In the genomic region with DNA sequence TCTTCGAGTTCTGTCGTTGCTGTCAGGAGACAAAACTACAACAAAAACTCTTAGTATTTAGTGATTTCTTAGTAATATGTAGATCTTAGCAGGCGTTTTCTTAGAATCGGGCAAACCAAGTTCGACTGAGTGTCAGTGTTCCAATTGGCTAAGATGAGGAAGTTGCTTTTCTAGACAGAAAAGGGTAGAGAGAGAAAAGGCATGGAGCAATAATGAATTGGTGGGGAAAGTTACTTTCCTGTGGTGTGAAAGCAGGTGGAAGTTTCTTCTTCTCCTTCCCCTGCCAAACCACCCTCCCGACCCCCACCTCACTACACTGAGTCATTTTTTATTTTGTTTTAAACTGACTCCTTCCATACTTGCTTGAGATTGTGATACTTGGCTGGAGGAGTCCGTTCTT, we compare ENCODE assay signal across 15 mouse cellular contexts.
"Had no signal": no experiment of that assay in that cellular context is flagged by ENCODE, and none has a peak within 500 bp of the region (broad histone marks: within the 10 kb centered on the region; RNA-seq: fewer than 3 reads in every experiment).

No protein-coding gene starts in this region.

- H3K27ac ChIP-seq: layer of hippocampus, adult 2 months; left cerebral cortex, adult 2 months; liver, embryonic 13.5 days; midbrain, embryonic 12.5 days; midbrain, embryonic 15.5 days; neural tube, embryonic 12.5 days; neural tube, embryonic 15.5 days had no signal

- DNase-seq: kidney, adult 18-20 months; kidney, postnatal 14 days; layer of hippocampus, adult 9-11 months; liver, embryonic 13.5 days; lung, adult 2 months; right cerebral cortex, adult 18-20 months; right cerebral cortex, postnatal 14 days; right cerebral cortex, postnatal 4 days; thymus, postnatal 25 days had no signal

- H3K4me2 ChIP-seq: liver, embryonic 13.5 days; midbrain, embryonic 12.5 days; midbrain, embryonic 15.5 days; neural tube, embryonic 12.5 days; neural tube, embryonic 15.5 days had no signal

- H3K4me3 ChIP-seq: layer of hippocampus, adult 2 months; left cerebral cortex, adult 2 months; liver, embryonic 13.5 days; midbrain, embryonic 12.5 days; midbrain, embryonic 15.5 days; neural tube, embryonic 12.5 days; neural tube, embryonic 15.5 days had no signal

- H3K9me3 ChIP-seq: liver, embryonic 13.5 days; midbrain, embryonic 12.5 days; midbrain, embryonic 15.5 days; neural tube, embryonic 12.5 days; neural tube, embryonic 15.5 days had no signal

- H3K36me3 ChIP-seq: liver, embryonic 13.5 days; midbrain, embryonic 12.5 days; midbrain, embryonic 15.5 days; neural tube, embryonic 12.5 days; neural tube, embryonic 15.5 days had no signal

- H3K9ac ChIP-seq: liver, embryonic 13.5 days; midbrain, embryonic 12.5 days; midbrain, embryonic 15.5 days; neural tube, embryonic 12.5 days; neural tube, embryonic 15.5 days had no signal

- ATAC-seq: midbrain, embryonic 15.5 days had no signal
